Mouse (Mus musculus): Measurements from ENCODE around the gene Myo1h. TPM values are rescaled to one million over a fixed set of nuclear protein-coding genes. Genes with fewer than 3 reads are reported as not detected.

Myo1h gene
- 1.5 and 2.2 TPM in 2 replicates for polyA plus RNA-seq (2015; fragmentation: Nextera tagmentation; extraction: Ambion mirVana)

DNA sequence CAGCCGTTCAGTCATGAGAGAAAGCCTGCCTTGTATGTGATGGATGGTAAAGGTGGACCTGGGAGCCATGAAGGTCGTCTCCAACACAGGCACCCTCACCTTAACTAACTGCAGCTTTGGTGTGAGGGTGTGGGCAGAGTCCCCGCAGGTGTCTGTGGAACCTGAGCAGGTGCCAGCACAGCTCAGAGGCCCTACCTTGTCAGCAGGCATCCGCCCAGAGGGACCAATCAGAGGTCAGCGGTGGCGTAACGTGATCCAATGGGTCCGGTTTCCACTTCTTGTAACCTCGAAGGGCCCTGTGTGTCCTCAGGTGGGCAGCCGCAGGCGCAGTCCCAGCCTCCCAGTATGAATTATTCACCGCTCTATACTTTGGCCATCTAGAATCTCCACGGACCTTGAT is at the start of gene Myo1h:
Gene Myo1h, plus strand, starts transcription at position 293 of the 400 bp plus-strand sequence.
- H3K27ac ChIP-seq, result peak within 1 kb of the TSS; percentile 62
- peak; percentile 40; the same call in 1 of the 2 replicates for ATAC-seq (replicated peaks; ENCODE audit: low FRiP score)
- H3K4me1 ChIP-seq, result peaks cover 12% of the 10 kb centered on the region; the same call in 1 of the 2 replicates
- H3K4me3 ChIP-seq (replicated peaks), result no peak within 1 kb of the TSS
- WGBS, result 31% methylated on average over 13 of the region's 13 CpGs
- H3K4me2 ChIP-seq, result peak within 1 kb of the TSS; percentile 29
- H3K9ac ChIP-seq, result no peak within 1 kb of the TSS
- no peaks in the 10 kb centered on the region for H3K9me3 ChIP-seq (replicated peaks)
- H3K36me3 ChIP-seq, result no peaks in the 10 kb centered on the region
- H3K27me3 ChIP-seq, result peaks cover 7% of the 10 kb centered on the region

- H3K27me3 ChIP-seq, result no peaks in the 10 kb centered on the region
These were observed 49.2 kb upstream of the Myo1h start for GRCm38 (mm10) chr5:114239737-114240136.

GRCm38 (mm10) chr5:114246465-114246864 is 42.5 kb upstream of the Myo1h start:
- H3K4me2 ChIP-seq, result no peak overlapping the region
- 72% methylated on average over 7 of the region's 7 CpGs for WGBS
- no peaks in the 10 kb centered on the region for H3K9me3 ChIP-seq (replicated peaks)
- no peak for ATAC-seq (replicated peaks; ENCODE audit: low FRiP score)
- H3K27me3 ChIP-seq, result no peaks in the 10 kb centered on the region
- peaks cover 10% of the 10 kb centered on the region for H3K4me1 ChIP-seq
- no peaks in the 10 kb centered on the region for H3K36me3 ChIP-seq
- no peak overlapping the region for H3K9ac ChIP-seq
- no peak overlapping the region for H3K4me3 ChIP-seq (replicated peaks)
- H3K27ac ChIP-seq, result no peak overlapping the region

More at GRCm38 (mm10) chr5:114239737-114240136, 49.2 kb upstream of the Myo1h start:
- Histone ChIP-seq H3K9me3 (replicated peaks) (no peaks in the 10 kb centered on the region), H3K9ac (no peak overlapping the region), H3K4me2 (no peak overlapping the region), H3K36me3 (no peaks in the 10 kb centered on the region), H3K27ac (no peak overlapping the region), H3K4me3 (replicated peaks) (no peak overlapping the region), H3K4me1 (no peaks in the 10 kb centered on the region)
- no peak for ATAC-seq (replicated peaks; ENCODE audit: low FRiP score)
- 48% methylated on average over 14 of the region's 14 CpGs for WGBS

- WGBS, result 9% methylated on average over 14 of the region's 14 CpGs
- ATAC-seq (replicated peaks; ENCODE audit: low FRiP score), result peak; percentile 55
- Histone ChIP-seq H3K27ac (no peak overlapping the region), H3K27me3 (0 out of 2 replicates have a peak, but pooled peaks cover 3% of the 10 kb centered on the region), H3K36me3 (no peaks in the 10 kb centered on the region), H3K4me3 (replicated peaks) (peak overlapping the region; percentile 18), H3K9me3 (replicated peaks) (no peaks in the 10 kb centered on the region), H3K4me1 (peaks cover 10% of the 10 kb centered on the region), H3K4me2 (peak overlapping the region; percentile 54), H3K9ac (peak overlapping the region; percentile 18; the same call in 1 of the 2 replicates)
These were observed 40.8 kb upstream of the Myo1h start for GRCm38 (mm10) chr5:114248174-114248589.

DNA sequence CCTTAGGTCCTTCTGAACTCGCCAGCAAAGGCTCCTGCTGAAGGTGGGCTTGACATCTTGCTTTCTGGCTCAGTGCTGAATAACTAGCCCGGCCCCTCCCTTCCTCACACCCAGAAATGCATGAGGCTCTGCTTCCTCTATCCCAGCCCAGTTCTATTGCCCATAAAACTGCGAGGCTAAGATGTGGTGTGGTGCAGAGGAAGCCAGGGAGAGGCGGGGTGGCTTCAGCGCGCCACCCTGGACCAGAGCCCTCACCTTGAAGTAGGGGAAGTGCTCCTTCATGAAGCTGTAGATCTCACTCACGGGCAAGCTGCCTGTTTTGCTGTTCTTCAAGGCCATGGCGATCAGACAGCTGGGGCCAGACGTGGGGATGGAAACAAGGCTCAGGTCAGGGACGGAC is 29.5 kb upstream of the Myo1h start:
- Histone ChIP-seq H3K27ac (no peak overlapping the region), H3K4me1 (peaks cover 6% of the 10 kb centered on the region; the same call in 1 of the 2 replicates), H3K9ac (no peak overlapping the region), H3K36me3 (no peaks in the 10 kb centered on the region), H3K4me2 (no peak overlapping the region), H3K27me3 (no peaks in the 10 kb centered on the region), H3K4me3 (replicated peaks) (no peak overlapping the region), H3K9me3 (replicated peaks) (no peaks in the 10 kb centered on the region)
- 64% methylated on average over 10 of the region's 10 CpGs for WGBS
- ATAC-seq (replicated peaks; ENCODE audit: low FRiP score), result no peak

DNA sequence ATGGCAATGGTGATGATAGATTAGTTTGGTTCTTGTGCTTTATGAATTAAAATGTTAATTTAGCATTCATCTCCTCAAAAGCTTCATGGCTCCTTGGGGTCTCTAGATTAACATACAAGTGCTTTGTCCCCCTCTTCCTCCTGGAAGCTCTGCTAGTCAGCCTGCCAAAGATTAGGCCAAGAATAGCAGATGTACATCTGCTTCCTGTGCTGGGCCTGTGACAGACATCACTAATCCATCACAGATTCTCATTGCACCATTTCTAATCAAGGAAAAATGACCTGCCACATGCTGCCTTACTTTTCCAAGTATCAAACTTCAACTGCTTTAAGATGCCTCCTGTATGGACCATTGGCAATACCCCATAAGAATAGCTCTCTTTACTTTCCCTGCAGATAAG is 27.5 kb upstream of the Myo1h start:
- no peaks in the 10 kb centered on the region for H3K27me3 ChIP-seq
- H3K4me2 ChIP-seq, result no peak overlapping the region
- H3K4me3 ChIP-seq (replicated peaks), result no peak overlapping the region
- ATAC-seq (replicated peaks; ENCODE audit: low FRiP score), result no peak
- H3K4me1 ChIP-seq, result peaks cover 6% of the 10 kb centered on the region; the same call in 1 of the 2 replicates
- no peak overlapping the region for H3K9ac ChIP-seq
- no peak overlapping the region for H3K27ac ChIP-seq
- no peaks in the 10 kb centered on the region for H3K9me3 ChIP-seq (replicated peaks)
- no peaks in the 10 kb centered on the region for H3K36me3 ChIP-seq

DNA sequence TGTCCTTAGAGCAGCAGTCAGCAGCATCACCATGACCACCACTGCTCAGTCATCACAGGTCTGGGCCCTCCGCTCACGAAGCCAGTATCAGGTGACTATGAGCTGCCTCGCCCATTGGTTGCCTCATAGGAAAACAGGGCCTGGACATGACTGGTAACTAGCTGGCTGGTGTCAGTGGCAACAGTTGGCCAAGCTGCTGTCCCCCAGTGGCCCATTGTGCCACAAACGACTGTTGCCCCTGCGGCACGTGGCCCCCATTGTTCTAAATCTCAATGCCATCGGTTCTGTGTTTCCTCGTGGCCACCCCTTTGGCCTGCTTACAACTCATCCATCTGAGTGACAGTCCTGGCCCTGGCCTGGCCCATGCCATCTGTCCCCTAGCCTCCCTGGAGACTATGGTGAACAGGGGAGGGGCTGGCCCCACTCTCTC is 24.9 kb upstream of the Myo1h start:
- peaks cover 4% of the 10 kb centered on the region; the same call in 1 of the 2 replicates for H3K4me1 ChIP-seq
- H3K36me3 ChIP-seq, result no peaks in the 10 kb centered on the region
- peaks cover 17% of the 10 kb centered on the region; the same call in 1 of the 2 replicates for H3K27me3 ChIP-seq
- H3K9me3 ChIP-seq (replicated peaks), result no peaks in the 10 kb centered on the region
- 69% methylated on average over 8 of the region's 8 CpGs for WGBS
- H3K4me2 ChIP-seq, result no peak overlapping the region
- ATAC-seq (replicated peaks; ENCODE audit: low FRiP score), result no peak
- no peak overlapping the region for H3K4me3 ChIP-seq (replicated peaks)
- H3K9ac ChIP-seq, result no peak overlapping the region
- H3K27ac ChIP-seq, result no peak overlapping the region

DNA sequence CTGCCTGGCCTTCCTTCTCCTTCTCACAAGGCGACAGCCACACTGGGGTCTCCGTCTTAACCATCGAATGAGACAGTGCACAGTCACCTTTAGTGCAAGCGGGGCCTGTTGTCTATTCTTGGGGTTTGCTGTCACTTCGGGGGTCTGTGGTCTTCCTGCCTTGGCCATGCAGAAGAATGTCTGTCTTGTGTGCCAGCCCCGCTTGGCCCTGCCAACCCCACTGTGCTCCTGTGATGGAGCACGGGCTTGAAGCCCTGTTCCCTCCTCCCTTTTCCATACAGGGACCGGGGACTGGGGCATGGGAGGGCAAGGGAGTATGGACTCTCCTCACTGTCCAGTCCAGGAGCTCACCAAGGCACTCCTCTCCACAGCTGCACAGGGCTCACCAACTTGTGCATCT is 24.2 kb upstream of the Myo1h start:
- Histone ChIP-seq H3K27ac (no peak overlapping the region), H3K4me1 (peaks cover 11% of the 10 kb centered on the region), H3K4me2 (no peak overlapping the region), H3K27me3 (peaks cover 24% of the 10 kb centered on the region; the same call in 1 of the 2 replicates), H3K9ac (no peak overlapping the region), H3K9me3 (replicated peaks) (no peaks in the 10 kb centered on the region), H3K4me3 (replicated peaks) (no peak overlapping the region), H3K36me3 (no peaks in the 10 kb centered on the region)
- WGBS, result 87% methylated on average over 8 of the region's 8 CpGs
- no peak for ATAC-seq (replicated peaks; ENCODE audit: low FRiP score)

DNA sequence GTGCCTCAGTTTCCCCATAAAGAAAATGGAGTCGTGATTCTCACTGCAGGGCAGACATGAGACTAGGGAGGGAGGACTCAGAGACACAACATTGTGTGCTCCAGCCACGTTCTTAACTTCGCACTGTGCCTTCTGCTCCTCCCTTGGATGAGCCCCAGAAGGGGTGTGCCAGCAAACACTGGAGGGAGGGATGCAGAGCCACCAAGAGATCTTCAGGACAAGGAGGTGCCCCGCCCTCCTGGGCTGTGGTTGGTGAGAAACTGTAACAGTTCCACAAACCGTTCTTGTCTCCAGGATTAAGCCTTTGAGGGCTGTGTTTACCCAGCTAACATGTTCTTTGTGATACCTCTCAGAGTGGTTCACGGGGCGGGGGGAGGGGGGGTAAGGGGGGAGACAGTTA is 20.3 kb upstream of the Myo1h start:
- Histone ChIP-seq H3K4me3 (replicated peaks) (no peak overlapping the region), H3K4me2 (no peak overlapping the region), H3K9ac (no peak overlapping the region), H3K4me1 (peaks cover 25% of the 10 kb centered on the region), H3K27me3 (peaks cover 60% of the 10 kb centered on the region), H3K36me3 (no peaks in the 10 kb centered on the region), H3K27ac (no peak overlapping the region), H3K9me3 (replicated peaks) (no peaks in the 10 kb centered on the region)
- no peak for ATAC-seq (replicated peaks; ENCODE audit: low FRiP score)
- 32% methylated on average over 7 of the region's 7 CpGs for WGBS

GRCm38 (mm10) chr5:114269499-114269898 is 19.5 kb upstream of the Myo1h start:
- no peak for ATAC-seq (replicated peaks; ENCODE audit: low FRiP score)
- no peak overlapping the region for H3K4me3 ChIP-seq (replicated peaks)
- H3K9me3 ChIP-seq (replicated peaks), result no peaks in the 10 kb centered on the region
- H3K36me3 ChIP-seq, result no peaks in the 10 kb centered on the region
- no peak overlapping the region for H3K9ac ChIP-seq
- peaks cover 34% of the 10 kb centered on the region for H3K4me1 ChIP-seq
- no peak overlapping the region for H3K4me2 ChIP-seq
- WGBS, result 43% methylated on average over 7 of the region's 7 CpGs
- H3K27me3 ChIP-seq, result peaks cover 69% of the 10 kb centered on the region
- no peak overlapping the region for H3K27ac ChIP-seq

- no peak for ATAC-seq (replicated peaks; ENCODE audit: low FRiP score)
- peaks cover 74% of the 10 kb centered on the region for H3K27me3 ChIP-seq
- H3K4me3 ChIP-seq (replicated peaks), result no peak overlapping the region
- no peak overlapping the region for H3K4me2 ChIP-seq
- peaks cover 35% of the 10 kb centered on the region for H3K4me1 ChIP-seq
- H3K36me3 ChIP-seq, result no peaks in the 10 kb centered on the region
- no peak overlapping the region for H3K9ac ChIP-seq
- no peak overlapping the region for H3K27ac ChIP-seq
- no peaks in the 10 kb centered on the region for H3K9me3 ChIP-seq (replicated peaks)
- 12% methylated on average over 12 of the region's 12 CpGs for WGBS
These were observed 19.0 kb upstream of the Myo1h start for GRCm38 (mm10) chr5:114269984-114270383.

- Histone ChIP-seq H3K9me3 (replicated peaks) (no peaks in the 10 kb centered on the region), H3K4me1 (peaks cover 30% of the 10 kb centered on the region), H3K27ac (no peak within 1 kb of the TSS), H3K9ac (no peak within 1 kb of the TSS), H3K36me3 (no peaks in the 10 kb centered on the region), H3K4me2 (peak within 1 kb of the TSS; percentile 67), H3K27me3 (peaks cover 95% of the 10 kb centered on the region), H3K4me3 (replicated peaks) (peak within 1 kb of the TSS; percentile 41)
- 0 out of 2 replicates have a peak, but pooled peaks have one; percentile 22 for ATAC-seq (replicated peaks; ENCODE audit: low FRiP score)
- under 1% methylated on average over 52 of the region's 56 CpGs for WGBS
These were observed 15.1 kb upstream of the Myo1h start, which contains the start of gene Foxn4 for GRCm38 (mm10) chr5:114273693-114274402. Gene Foxn4 (minus strand): TSS chr5:114273807.

Data from kidney, embryonic 15.5 days (tissue).